Mouse (Mus musculus) embryonic facial prominence, embryonic 13.5 days (tissue): ENCODE results near the gene Aoc2. TPM values are rescaled to one million over a fixed set of nuclear protein-coding genes. Genes with fewer than 3 reads are reported as not detected.
A peak's percentile ranks its signal among the peaks of the same experiment; 100 is the strongest.

ENCODE experiments used
- ATAC-seq: fragments of 200-750 bp; cut with Nextera tagmentation; 2 replicates; pipeline ENCODE4 v1.8.0; 2017; ENCODE audit warnings: low read depth; ENCODE audit not compliant: insufficient number of reproducible peaks, insufficient read depth, low FRiP score, low TSS enrichment
- H3K27ac ChIP-seq: fragments of 300-500 bp; sonication (generic); 2 replicates; pipeline ENCODE4 v1.5.1; 2015; ENCODE audit warnings: moderate library complexity, mild to moderate bottlenecking, inconsistent platforms
- H3K27me3 ChIP-seq: fragments of 300-500 bp; sonication (generic); 2 replicates; pipeline ENCODE4 v1.6.1; 2015; ENCODE audit warnings: mild to moderate bottlenecking, inconsistent platforms
- H3K36me3 ChIP-seq: fragments of 300-500 bp; sonication (generic); 2 replicates; pipeline ENCODE4 v1.6.1; 2015; ENCODE audit warnings: mild to moderate bottlenecking, inconsistent platforms
- H3K4me1 ChIP-seq: fragments of 300-500 bp; sonication (generic); 2 replicates; pipeline ENCODE4 v1.6.1; 2015; ENCODE audit warnings: inconsistent platforms
- H3K4me2 ChIP-seq: fragments of 300-500 bp; sonication (generic); 2 replicates; pipeline ENCODE4 v1.6.1; 2015; ENCODE audit warnings: moderate library complexity, mild to moderate bottlenecking, inconsistent platforms
- H3K4me3 ChIP-seq: fragments of 300-500 bp; sonication (generic); 2 replicates; pipeline ENCODE4 v1.5.1; 2015; ENCODE audit warnings: mild to moderate bottlenecking, inconsistent platforms
- H3K9ac ChIP-seq: fragments of 300-500 bp; sonication (generic); 2 replicates; pipeline ENCODE4 v1.6.1; 2015; ENCODE audit warnings: mild to moderate bottlenecking, inconsistent platforms
- H3K9me3 ChIP-seq: fragments of 300-500 bp; sonication (generic); 2 replicates; pipeline ENCODE4 v1.6.1; 2016; ENCODE audit warnings: inconsistent platforms
- WGBS: fragments of 180-500 bp; shearing (Covaris S2); methylation state at CpG from one replicate; pipeline ENCODE4 v1.1.7; 2015; ENCODE audit warnings: mixed read lengths; 5-methylcytosine and 5-hydroxymethylcytosine counted together
- polyA plus RNA-seq: library from polyadenylated mRNA; unstranded; fragments of >200 nt; fragmentation: Nextera tagmentation; extraction: Ambion mirVana; gene quantifications from 2 replicates; pipeline ENCODE4 v1.2.1, GENCODE M21; 2015

The Aoc2 gene
- polyA plus RNA-seq, 1 experiment from 2014 or later, result 1.7 TPM

DNA sequence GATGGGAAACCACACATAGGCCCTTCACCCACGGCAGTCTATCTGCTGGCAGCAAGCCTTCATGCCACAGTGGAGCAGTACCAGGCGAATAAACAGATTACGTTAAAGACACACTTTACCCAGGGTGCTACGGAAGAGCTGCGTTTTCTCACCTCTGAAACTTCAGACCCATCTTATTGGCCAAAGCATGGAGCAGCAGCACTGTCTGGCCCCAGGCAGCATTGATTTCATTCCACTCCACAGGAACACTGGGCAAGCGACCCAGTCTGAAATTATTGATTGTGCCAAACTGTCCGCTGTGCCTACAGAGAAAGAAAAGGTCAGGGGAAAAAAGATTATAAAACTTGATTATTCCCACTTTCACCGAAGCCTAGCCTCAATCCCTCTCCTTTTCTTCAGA is 33.6 kb upstream of the Aoc2 start:
- no peak for ATAC-seq
- H3K36me3 ChIP-seq, result peaks cover 83% of the 10 kb centered on the region
- 95% methylated on average over 8 of the region's 8 CpGs for WGBS

DNA sequence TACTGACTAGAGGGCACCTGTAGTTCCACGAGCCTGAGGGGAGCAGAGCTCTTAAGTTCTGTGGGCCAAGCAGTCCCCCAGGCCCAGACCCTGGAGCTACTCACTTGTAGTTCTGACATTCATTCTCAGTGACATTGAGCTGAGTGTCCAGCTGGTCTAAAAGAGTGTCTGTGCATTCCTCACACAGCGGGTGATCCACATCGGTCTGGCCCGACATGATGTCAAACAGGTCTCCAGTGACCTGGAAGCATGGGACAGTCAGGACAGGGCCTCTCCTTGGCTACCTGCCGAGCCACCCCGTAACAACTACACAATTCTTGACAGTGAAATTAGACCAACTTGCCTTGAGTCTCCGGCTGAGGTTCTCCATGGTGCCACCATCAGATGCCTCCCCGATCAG is 29.7 kb upstream of the Aoc2 start:
- Histone ChIP-seq H3K36me3 (peaks cover 88% of the 10 kb centered on the region), H3K27me3 (no peaks in the 10 kb centered on the region), H3K4me2 (no peak overlapping the region), H3K27ac (no peak overlapping the region), H3K9ac (no peak overlapping the region), H3K4me1 (no peaks in the 10 kb centered on the region), H3K9me3 (no peaks in the 10 kb centered on the region), H3K4me3 (no peak overlapping the region)
- ATAC-seq, result no peak
- WGBS, result 94% methylated on average over 8 of the region's 8 CpGs

More for the DNA sequence above, 33.6 kb upstream of the Aoc2 start:
- Histone ChIP-seq H3K9me3 (no peaks in the 10 kb centered on the region), H3K4me3 (no peak overlapping the region), H3K4me1 (no peaks in the 10 kb centered on the region), H3K4me2 (no peak overlapping the region), H3K27me3 (no peaks in the 10 kb centered on the region), H3K9ac (no peak overlapping the region), H3K27ac (no peak overlapping the region)

DNA sequence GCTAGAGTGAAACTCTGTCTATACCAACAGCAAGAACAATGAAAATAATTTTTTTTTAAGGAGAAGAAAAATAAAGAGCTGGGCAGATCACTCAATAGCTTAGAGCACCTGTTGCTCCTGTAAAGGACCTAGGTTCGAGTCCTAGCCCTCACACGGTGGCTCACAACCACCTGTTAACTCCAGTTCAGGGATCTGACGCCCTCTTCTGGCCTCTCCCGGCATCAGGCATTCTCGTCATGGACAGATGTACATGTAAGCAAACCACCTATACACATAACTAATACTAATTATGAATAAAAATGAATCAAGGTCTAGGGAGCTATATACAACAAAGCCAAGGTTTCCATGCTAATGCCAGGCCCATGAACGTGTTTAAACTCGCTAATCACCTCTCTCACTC is 24.0 kb upstream of the Aoc2 start:
- Histone ChIP-seq H3K4me2 (peak overlapping the region; percentile 98), H3K27ac (no peak overlapping the region), H3K9ac (peak overlapping the region; percentile 92), H3K4me3 (peak overlapping the region; percentile 79), H3K36me3 (peaks cover 32% of the 10 kb centered on the region), H3K4me1 (peaks cover 14% of the 10 kb centered on the region), H3K9me3 (no peaks in the 10 kb centered on the region), H3K27me3 (no peaks in the 10 kb centered on the region)
- ATAC-seq, result no peak
- whole genome bisulfite sequencing, result 68% methylated on average over 7 of the region's 7 CpGs

DNA sequence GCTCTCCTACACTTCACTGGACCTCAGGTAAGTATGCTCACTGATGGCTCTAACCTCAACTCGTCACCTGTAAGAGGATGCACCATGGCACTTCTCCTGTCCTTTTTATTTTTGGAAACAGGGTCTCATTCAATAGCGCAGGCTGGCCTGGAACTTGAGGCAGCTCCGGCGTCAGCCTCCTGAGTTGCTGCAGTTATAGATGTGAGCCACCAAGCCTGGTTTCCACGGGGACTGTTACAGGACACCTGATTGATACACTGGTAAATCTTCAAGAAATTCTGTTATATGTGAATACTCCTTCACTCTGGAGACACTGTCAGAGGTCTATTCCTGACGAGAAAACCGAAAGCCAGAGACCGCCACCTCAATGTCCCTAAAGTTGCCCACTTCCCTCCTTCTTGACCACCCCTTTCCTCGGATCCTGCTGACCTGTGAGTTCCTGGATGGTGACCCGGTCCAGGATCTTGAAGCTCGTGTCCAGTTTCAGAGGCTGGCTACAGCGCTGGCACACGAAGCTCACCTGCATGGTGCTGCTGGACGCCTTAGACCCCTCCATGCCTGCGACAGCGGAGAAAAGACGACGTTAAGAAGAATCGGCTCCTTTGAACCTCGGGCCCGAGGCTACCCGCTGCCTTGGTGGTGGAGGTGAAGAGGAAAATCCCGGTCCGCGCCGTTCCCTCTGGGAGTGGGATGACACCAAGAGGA is 23.4 kb upstream of the Aoc2 start:
- Histone ChIP-seq H3K27ac (no peak overlapping the region), H3K36me3 (peaks cover 32% of the 10 kb centered on the region), H3K4me3 (peak overlapping the region; percentile 79), H3K4me2 (peak overlapping the region; percentile 98), H3K9ac (peak overlapping the region; percentile 92), H3K9me3 (no peaks in the 10 kb centered on the region), H3K27me3 (no peaks in the 10 kb centered on the region), H3K4me1 (peaks cover 14% of the 10 kb centered on the region)
- WGBS, result 13% methylated on average over 26 of the region's 26 CpGs
- no peak for ATAC-seq

DNA sequence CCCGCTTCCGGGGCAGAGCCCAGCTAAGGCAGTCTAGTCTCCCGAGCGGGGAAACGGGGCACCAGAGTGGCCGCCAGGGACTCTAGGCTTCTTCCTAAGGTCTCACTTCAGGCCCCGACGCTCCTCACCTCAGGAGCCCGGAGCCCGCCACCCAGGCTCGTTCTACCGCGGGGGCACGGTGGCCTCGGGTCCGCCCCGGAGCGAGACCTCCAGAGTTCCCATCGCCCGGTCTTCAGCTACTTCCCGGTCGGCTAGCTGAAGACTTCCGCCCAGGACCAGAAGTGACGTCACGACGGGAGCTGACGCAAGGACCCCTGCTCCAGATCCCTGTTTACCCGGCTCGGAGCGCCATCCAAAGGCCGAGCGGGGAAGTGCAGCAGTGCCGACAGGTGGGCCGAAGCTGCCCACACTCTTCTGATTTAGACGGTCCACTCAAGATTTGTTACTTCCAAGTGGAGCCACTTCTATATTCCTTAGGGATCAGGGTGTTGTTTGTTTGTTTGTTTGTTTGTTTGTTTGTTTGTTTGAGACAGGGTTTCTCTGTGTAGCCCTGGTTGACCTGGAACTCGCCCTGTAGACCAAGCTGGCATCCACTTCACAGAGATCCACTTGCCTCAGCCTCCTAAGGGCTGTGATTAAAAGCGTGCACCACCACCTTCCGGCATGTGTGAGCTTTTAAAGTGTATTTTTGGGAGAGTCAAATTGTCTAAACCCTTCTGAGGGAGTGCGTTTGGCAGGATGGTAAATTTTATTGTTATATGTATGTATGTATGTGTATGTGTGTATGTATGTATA is 22.7 kb upstream of the Aoc2 start, which contains the start of gene Becn1:
Becn1 (minus strand) TSS at position 283 of the 795 bp plus-strand sequence.
- peaks cover 26% of the 10 kb centered on the region for H3K36me3 ChIP-seq
- WGBS, result 7% methylated on average over 39 of the region's 39 CpGs
- peaks cover 14% of the 10 kb centered on the region for H3K4me1 ChIP-seq
- H3K27ac ChIP-seq, result no peak within 1 kb of the TSS
- H3K9me3 ChIP-seq, result no peaks in the 10 kb centered on the region
- peak within 1 kb of the TSS; percentile 79 for H3K4me3 ChIP-seq
- ATAC-seq, result peak; percentile 88
- peak within 1 kb of the TSS; percentile 98 for H3K4me2 ChIP-seq
- peak within 1 kb of the TSS; percentile 92 for H3K9ac ChIP-seq
- peaks cover 4% of the 10 kb centered on the region; the same call in 1 of the 2 replicates for H3K27me3 ChIP-seq

DNA sequence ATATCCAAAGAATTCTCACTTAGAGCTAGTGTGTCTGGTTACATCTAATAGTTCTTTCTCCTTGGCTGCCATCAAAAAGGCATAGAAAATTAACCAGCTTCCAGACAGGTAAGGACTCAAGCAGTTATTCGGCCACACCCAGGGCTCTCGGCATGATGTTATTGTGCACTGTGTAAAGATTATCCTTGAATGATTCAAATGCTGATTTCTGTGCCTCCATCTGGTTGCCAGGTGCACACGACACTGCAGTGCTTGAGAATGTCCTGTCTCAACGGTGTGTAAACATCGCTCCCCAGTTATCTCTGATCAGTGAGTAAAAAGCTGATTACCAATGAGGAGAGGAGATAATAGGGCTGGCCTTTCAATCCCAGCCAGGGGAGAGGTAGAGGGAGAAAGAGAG is 17.1 kb upstream of the Aoc2 start:
- Histone ChIP-seq H3K9ac (no peak overlapping the region), H3K4me1 (no peaks in the 10 kb centered on the region), H3K27me3 (peaks cover 5% of the 10 kb centered on the region; the same call in 1 of the 2 replicates), H3K36me3 (no peaks in the 10 kb centered on the region), H3K4me3 (no peak overlapping the region), H3K4me2 (no peak overlapping the region), H3K27ac (no peak overlapping the region), H3K9me3 (no peaks in the 10 kb centered on the region)
- WGBS, result 40% methylated on average over 5 of the region's 5 CpGs
- no peak for ATAC-seq

DNA sequence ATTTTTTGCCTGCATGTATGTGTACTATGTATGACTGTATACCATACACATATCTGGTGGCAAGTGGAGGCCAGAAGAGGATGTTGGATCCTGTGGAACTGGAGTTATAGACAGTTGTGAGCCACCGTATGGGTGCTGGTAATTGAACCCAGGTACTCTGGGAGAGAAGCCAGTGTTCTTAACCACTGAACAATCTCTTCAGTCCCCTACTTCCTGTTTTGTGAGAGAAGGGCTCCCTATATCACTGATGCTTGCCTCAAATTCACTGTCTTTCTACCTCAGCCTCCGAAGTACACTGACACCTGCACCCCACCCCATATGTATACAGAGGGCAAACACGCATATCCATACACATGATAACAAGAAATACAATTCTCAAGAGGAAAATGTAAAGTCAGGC is 13.8 kb upstream of the Aoc2 start:
- Histone ChIP-seq H3K9ac (no peak overlapping the region), H3K27me3 (peaks cover 5% of the 10 kb centered on the region; the same call in 1 of the 2 replicates), H3K4me2 (no peak overlapping the region), H3K4me3 (no peak overlapping the region), H3K27ac (no peak overlapping the region), H3K9me3 (no peaks in the 10 kb centered on the region), H3K36me3 (no peaks in the 10 kb centered on the region), H3K4me1 (no peaks in the 10 kb centered on the region)
- WGBS, result 80% methylated on average over 3 of the region's 3 CpGs
- ATAC-seq, result no peak

DNA sequence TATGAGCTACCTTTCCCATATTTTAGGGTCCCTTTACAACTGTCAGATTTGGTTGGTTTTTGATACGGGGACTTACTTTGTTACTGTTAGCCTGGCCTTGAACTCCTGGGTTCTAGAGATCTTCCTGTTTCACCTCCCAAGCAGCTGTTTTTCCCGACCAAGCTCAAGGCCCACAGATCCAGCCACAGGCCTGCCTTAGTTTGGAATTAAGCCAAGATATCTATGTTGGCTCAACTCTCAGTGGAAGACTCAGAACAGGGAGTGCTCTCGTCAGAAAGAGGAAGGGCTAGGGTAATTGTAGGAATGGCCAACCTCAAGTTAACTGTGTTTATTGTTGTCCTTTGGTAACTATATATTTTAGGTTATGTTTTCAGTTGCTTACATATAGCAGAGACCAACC is 12.7 kb upstream of the Aoc2 start:
- no peaks in the 10 kb centered on the region for H3K9me3 ChIP-seq
- peaks cover 7% of the 10 kb centered on the region for H3K4me1 ChIP-seq
- no peak overlapping the region for H3K4me2 ChIP-seq
- H3K27me3 ChIP-seq, result peaks cover 2% of the 10 kb centered on the region; the same call in 1 of the 2 replicates
- H3K36me3 ChIP-seq, result no peaks in the 10 kb centered on the region
- no peak overlapping the region for H3K9ac ChIP-seq
- no peak overlapping the region for H3K27ac ChIP-seq
- H3K4me3 ChIP-seq, result no peak overlapping the region
- 73% methylated on average over 3 of the region's 3 CpGs for WGBS
- ATAC-seq, result no peak

DNA sequence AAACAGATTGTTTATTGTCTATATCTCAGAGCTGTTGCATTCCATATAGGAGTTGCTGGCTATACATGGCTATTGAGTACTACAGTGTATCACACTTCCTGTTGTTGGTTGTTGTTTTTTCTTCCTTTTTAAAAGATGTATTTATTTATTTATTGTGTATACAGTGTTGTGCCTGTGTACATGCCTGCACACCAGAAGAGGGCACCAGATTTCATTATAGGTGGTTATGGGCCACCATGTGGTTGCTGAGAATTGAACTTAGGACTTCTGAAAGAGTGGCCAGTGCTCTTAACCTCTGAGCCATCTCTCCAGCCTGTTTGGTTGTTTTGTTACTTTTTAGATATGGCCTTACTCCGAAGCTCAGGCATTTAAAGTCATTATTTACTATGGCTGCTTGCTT is 10.3 kb upstream of the Aoc2 start:
- Histone ChIP-seq H3K27ac (no peak overlapping the region), H3K27me3 (no peaks in the 10 kb centered on the region), H3K4me2 (no peak overlapping the region), H3K4me3 (no peak overlapping the region), H3K9me3 (no peaks in the 10 kb centered on the region), H3K9ac (no peak overlapping the region), H3K4me1 (peaks cover 14% of the 10 kb centered on the region), H3K36me3 (peaks cover 18% of the 10 kb centered on the region)
- ATAC-seq, result no peak
- 94% methylated on average over 1 of the region's 1 CpGs for WGBS

DNA sequence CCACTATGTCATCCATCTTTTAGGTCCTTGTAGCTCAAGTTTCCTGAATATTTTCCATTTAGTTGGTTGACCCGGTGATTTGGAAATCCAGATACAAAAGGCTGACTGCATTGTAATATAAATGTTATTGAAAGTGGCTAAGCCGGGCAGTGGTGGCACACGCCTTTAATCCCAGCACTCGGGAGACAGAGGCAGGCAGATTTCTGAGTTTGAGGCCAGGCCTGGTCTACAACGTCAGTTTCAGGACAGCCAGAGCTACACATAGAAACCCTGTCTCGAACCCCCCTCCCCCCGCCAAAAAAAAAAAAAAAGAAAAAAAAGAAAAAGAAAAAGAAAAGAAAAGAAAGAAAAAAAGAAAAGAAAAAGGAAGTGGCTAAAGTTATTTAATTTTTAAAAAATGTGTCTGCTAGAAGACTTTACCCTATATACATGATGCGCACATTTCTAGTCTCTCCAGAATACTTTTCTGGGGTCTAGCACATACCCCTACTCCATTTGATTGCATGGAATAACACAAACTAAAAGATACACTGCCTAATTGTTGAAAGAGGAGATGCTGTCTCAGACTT is 9.7 kb upstream of the Aoc2 start:
- Histone ChIP-seq H3K4me3 (peak overlapping the region; percentile 83), H3K4me2 (peak overlapping the region; percentile 98), H3K36me3 (peaks cover 24% of the 10 kb centered on the region), H3K9ac (peak overlapping the region; percentile 92), H3K4me1 (peaks cover 14% of the 10 kb centered on the region), H3K27me3 (no peaks in the 10 kb centered on the region), H3K27ac (0 out of 2 replicates have a peak overlapping the region, but pooled peaks have one; percentile 73), H3K9me3 (no peaks in the 10 kb centered on the region)
- WGBS, result 90% methylated on average over 8 of the region's 8 CpGs
- ATAC-seq, result no peak

DNA sequence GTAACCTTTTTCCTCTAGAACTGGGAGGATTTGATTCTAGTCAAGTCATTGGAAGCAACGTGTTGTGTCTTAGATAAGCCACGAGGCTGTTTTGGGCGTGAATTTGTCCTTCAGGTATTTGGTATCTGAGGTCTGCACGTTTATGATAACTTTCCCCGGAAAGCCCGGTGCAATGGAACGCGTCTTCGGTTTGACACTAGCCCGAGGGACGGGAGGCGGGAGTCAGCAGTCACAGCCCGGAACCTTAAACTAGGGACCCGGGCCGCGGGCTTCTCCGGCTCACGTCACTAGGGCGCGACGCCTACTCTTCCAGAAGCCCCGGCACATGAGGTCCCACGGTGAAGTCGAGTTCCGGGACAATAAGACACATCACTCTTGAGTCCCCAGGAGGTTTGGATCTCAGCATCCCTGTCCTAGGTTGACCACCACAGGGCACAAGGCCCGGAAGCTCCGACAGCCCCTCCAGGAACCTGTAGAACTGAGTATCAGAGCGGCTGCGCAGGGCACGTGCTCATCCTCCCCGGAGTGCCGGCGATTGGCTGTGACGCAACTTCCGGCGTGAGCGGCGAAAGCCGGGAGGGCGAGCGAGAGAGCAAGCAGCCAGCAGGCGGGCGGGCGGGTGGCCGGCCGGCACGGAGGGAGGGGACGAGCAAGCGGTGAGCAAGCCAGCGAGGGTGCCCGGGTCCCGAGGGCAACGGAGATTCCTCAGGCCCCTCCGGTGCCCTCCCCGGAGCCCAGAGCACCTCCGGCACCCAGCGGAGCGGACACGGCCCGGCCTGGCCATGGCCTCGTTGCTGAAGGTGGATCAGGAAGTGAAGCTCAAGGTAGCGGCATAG is 9.0 kb upstream of the Aoc2 start, which contains the start of gene Psme3:
Psme3 (plus strand) TSS at position 549 of the 836 bp plus-strand sequence.
- ATAC-seq, result peak; percentile 85
- Histone ChIP-seq H3K4me1 (peaks cover 14% of the 10 kb centered on the region), H3K9ac (peak within 1 kb of the TSS; percentile 92), H3K9me3 (no peaks in the 10 kb centered on the region), H3K36me3 (peaks cover 31% of the 10 kb centered on the region), H3K27ac (peak within 1 kb of the TSS; percentile 73), H3K27me3 (no peaks in the 10 kb centered on the region), H3K4me3 (peak within 1 kb of the TSS; percentile 83), H3K4me2 (peak within 1 kb of the TSS; percentile 98)
- WGBS, result under 1% methylated on average over 62 of the region's 62 CpGs
